Mouse (Mus musculus): Measurements from ENCODE around the gene Mapt.

- peak; percentile 72 for TF ChIP-seq CTCF (conservative IDR thresholded peaks at IDR 0.05; ENCODE audit: insufficient read depth, insufficient read length, low read depth, low read length)
- no peak for TF ChIP-seq POLR2A (IDR thresholded peaks at IDR 0.05; ENCODE audit: low read depth, low read length)
These were observed 47.0 kb downstream of the Mapt start for GRCm38 (mm10) chr11:104278222-104278621.
